8 mouse cellular contexts compared by ENCODE assay signal in the genomic region with DNA sequence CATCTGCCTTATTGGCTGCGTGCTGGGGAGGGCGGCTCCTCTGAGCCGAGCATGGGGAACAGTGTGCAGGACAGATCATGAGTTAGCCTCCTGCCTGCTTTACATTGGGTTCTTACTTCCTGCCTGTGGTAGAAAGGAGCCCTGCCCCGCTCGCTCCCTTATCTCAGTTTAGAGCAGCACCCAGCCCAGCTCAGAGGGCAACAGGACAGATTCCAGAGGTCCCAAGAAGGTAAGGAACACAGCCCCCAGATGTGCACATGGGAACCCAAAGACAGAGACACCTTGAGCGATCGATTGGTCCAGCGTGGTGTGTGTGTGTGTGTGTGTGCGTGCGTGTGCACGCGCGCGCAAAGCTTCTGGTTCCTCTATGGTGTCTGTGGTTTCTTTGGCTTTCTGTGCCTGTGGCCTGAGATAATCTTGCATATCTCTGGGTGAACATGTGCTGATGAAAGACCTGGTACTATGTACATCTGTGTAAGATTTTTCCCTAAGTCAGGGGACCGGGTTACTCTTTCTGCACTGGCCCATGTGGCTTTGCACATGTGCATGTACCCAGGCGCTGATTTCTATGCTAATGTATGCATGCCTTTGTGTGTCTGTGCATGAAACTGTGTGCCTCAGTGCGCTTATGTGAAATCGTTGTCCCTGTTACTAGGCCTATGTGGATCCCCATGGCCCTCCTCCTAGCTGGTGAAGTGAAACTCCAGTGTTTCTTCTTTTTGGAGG. TPM values are rescaled to one million over a fixed set of nuclear protein-coding genes. Genes with fewer than 3 reads are reported as not detected.
DNase-seq lines count a peak whose midpoint lies in the region; ATAC-seq lines count a peak whose summit lies in the region.

No protein-coding gene starts in this region.

- intact Hi-C loops in left cerebral cortex, postnatal 4 days (cut with DNase I), result no loop called here

- H3K4me2 ChIP-seq in embryonic facial prominence, embryonic 15.5 days (replicated peaks), result no peak overlapping the region; the same call in 1 of the 2 replicates
- H3K4me2 ChIP-seq in limb, embryonic 13.5 days (replicated peaks), result no peak overlapping the region

- DNase-seq in left cerebral cortex, postnatal 4 days, result peak; percentile 52
- no peak for DNase-seq in left cerebral cortex, adult 11 months (ENCODE audit: low spot score)
- DNase-seq in natural killer cell, adult 2 months (ENCODE audit: low spot score in 2 of 2), result peak; percentile 62 to 69
- no peak for DNase-seq in urinary bladder, adult 18-20 months (ENCODE audit: low spot score in 2 of 2)
- no peak for DNase-seq in left cerebral cortex, adult 18-20 months (ENCODE audit: low spot score in 2 of 2)
- DNase-seq in embryo, embryonic 11 days, result no peak

- H3K27me3 ChIP-seq in embryonic facial prominence, embryonic 15.5 days, result no peaks in the 10 kb centered on the region
- H3K27me3 ChIP-seq in limb, embryonic 13.5 days, result no peaks in the 10 kb centered on the region

- no peaks in the 10 kb centered on the region for H3K36me3 ChIP-seq in embryonic facial prominence, embryonic 15.5 days
- H3K36me3 ChIP-seq in limb, embryonic 13.5 days, result no peaks in the 10 kb centered on the region

- peaks cover 16% of the 10 kb centered on the region for H3K4me1 ChIP-seq in embryonic facial prominence, embryonic 15.5 days
- H3K4me1 ChIP-seq in limb, embryonic 13.5 days, result peaks cover 19% of the 10 kb centered on the region

- no peak overlapping the region for H3K9ac ChIP-seq in embryonic facial prominence, embryonic 15.5 days
- H3K9ac ChIP-seq in limb, embryonic 13.5 days, result no peak overlapping the region

- no peaks in the 10 kb centered on the region for H3K9me3 ChIP-seq in embryonic facial prominence, embryonic 15.5 days (replicated peaks)
- no peaks in the 10 kb centered on the region for H3K9me3 ChIP-seq in limb, embryonic 13.5 days

- peak; percentile 27; the same call in 1 of the 2 replicates for ATAC-seq in embryonic facial prominence, embryonic 15.5 days (ENCODE audit: insufficient number of reproducible peaks, low FRiP score, low TSS enrichment, low read depth)
- ATAC-seq in limb, embryonic 13.5 days (ENCODE audit: low FRiP score, low read depth), result peak; percentile 64

- peak overlapping the region; percentile 78 for H3K27ac ChIP-seq in embryonic facial prominence, embryonic 15.5 days (replicated peaks)
- peak overlapping the region; percentile 89 for H3K27ac ChIP-seq in limb, embryonic 13.5 days

- no peak overlapping the region for H3K4me3 ChIP-seq in embryonic facial prominence, embryonic 15.5 days (replicated peaks)
- H3K4me3 ChIP-seq in limb, embryonic 13.5 days, result no peak overlapping the region

- 74% methylated on average over 18 of the region's 18 CpGs for WGBS in embryonic facial prominence, embryonic 15.5 days
- 82% methylated on average over 18 of the region's 18 CpGs for WGBS in limb, embryonic 13.5 days

RNA-seq across cellular contexts. Expression of gene Lpar5, which starts 3.6 kb away (rescaled TPM):
- total RNA-seq in left cerebral cortex, postnatal 4 days (2021), result 1 to 10 TPM; 1.3 TPM
- 3.6 and 5.4 TPM in 2 replicates for polyA plus RNA-seq in embryonic facial prominence, embryonic 15.5 days (2015; fragmentation: Nextera tagmentation; extraction: Ambion mirVana)
- 0.45 and 0.80 TPM in 2 replicates for polyA plus RNA-seq in limb, embryonic 13.5 days (2015; fragmentation: Nextera tagmentation; extraction: Ambion mirVana)
- total RNA-seq in left cerebral cortex, adult 18-20 months (2021), result under 1 TPM; 0.58 to 0.68 TPM

RNA-seq across cellular contexts. Expression of gene Acrbp, which starts 21.8 kb away (rescaled TPM):
- total RNA-seq in left cerebral cortex, postnatal 4 days (2021), result 10 to 100 TPM; 11.7 to 13.0 TPM
- polyA plus RNA-seq in embryonic facial prominence, embryonic 15.5 days (2015; fragmentation: Nextera tagmentation; extraction: Ambion mirVana), result 12.5 and 18.4 TPM in 2 replicates
- 16.5 and 19.2 TPM in 2 replicates for polyA plus RNA-seq in limb, embryonic 13.5 days (2015; fragmentation: Nextera tagmentation; extraction: Ambion mirVana)
- 10 to 100 TPM; 11.2 to 14.5 TPM for total RNA-seq in left cerebral cortex, adult 18-20 months (2021)

RNA-seq across cellular contexts. Expression of gene Chd4, which starts 24.4 kb away (rescaled TPM):
- total RNA-seq in left cerebral cortex, postnatal 4 days (2021), result 100 to 1,000 TPM; 173 to 175 TPM
- 70.8 and 77.0 TPM in 2 replicates for polyA plus RNA-seq in embryonic facial prominence, embryonic 15.5 days (2015; fragmentation: Nextera tagmentation; extraction: Ambion mirVana)
- 86.8 and 93.4 TPM in 2 replicates for polyA plus RNA-seq in limb, embryonic 13.5 days (2015; fragmentation: Nextera tagmentation; extraction: Ambion mirVana)
- total RNA-seq in left cerebral cortex, adult 18-20 months (2021), result 100 to 1,000 TPM; 147 to 150 TPM

RNA-seq across cellular contexts. Expression of gene Ing4, which starts 31.8 kb away (rescaled TPM):
- total RNA-seq in left cerebral cortex, postnatal 4 days (2021), result 10 to 100 TPM; 67.4 to 72.0 TPM
- polyA plus RNA-seq in embryonic facial prominence, embryonic 15.5 days (2015; fragmentation: Nextera tagmentation; extraction: Ambion mirVana), result 154 TPM in 2 replicates
- polyA plus RNA-seq in limb, embryonic 13.5 days (2015; fragmentation: Nextera tagmentation; extraction: Ambion mirVana), result 183 and 190 TPM in 2 replicates
- 10 to 100 TPM; 50.7 to 51.1 TPM for total RNA-seq in left cerebral cortex, adult 18-20 months (2021)

Comparison
In these comparisons a context has a peak if more than half of its experiments do, and no peak if none do; other contexts are left out.
1. DNase-seq: peak in left cerebral cortex, postnatal 4 days (single experiment) and natural killer cell, adult 2 months (2 of 2); none in left cerebral cortex, adult 11 months (single experiment), urinary bladder, adult 18-20 months (0 of 2), left cerebral cortex, adult 18-20 months (0 of 2) and embryo, embryonic 11 days (single experiment).